Mouse (Mus musculus) urinary bladder, postnatal 0 days (tissue): ENCODE data around the gene Slc1a1. TPM values are rescaled to one million over a fixed set of nuclear protein-coding genes. Genes with fewer than 3 reads are reported as not detected.

Experiments used
- polyA plus RNA-seq: library from polyadenylated mRNA; unstranded; fragments of >200 nt; fragmentation: Nextera tagmentation; extraction: Ambion mirVana; gene quantifications from 2 replicates; pipeline ENCODE4 v1.2.1, GENCODE M21; 2015

The Slc1a1 gene
- polyA plus RNA-seq, result 9.2 and 16.2 TPM in 2 replicates

GRCm38 (mm10) chr19:28834798-28835499 is at the start of gene Slc1a1:
TSS of gene Slc1a1 (plus strand) at chr19:28835049.

Other genes starting within 250 kb of the Slc1a1 start
- 0.42 and 1.1 TPM in 2 replicates for gene Glis3, start 155.0 kb upstream of the Slc1a1 start, polyA plus RNA-seq
- gene Plpp6, start 128.9 kb downstream of the Slc1a1 start, polyA plus RNA-seq, result 7.1 and 7.8 TPM in 2 replicates
- gene 4430402I18Rik, start 132.8 kb downstream of the Slc1a1 start, polyA plus RNA-seq, result 0.85 and 1.1 TPM in 2 replicates
- gene Cdc37l1, start 155.3 kb downstream of the Slc1a1 start, polyA plus RNA-seq, result 27.6 and 31.8 TPM in 2 replicates
- gene Ak3, start 212.9 kb downstream of the Slc1a1 start, polyA plus RNA-seq, result 114 and 127 TPM in 2 replicates